Mouse (Mus musculus): ENCODE results near the gene Trp53bp1. TPM values are rescaled to one million over a fixed set of nuclear protein-coding genes. Genes with fewer than 3 reads are reported as not detected.
A peak's percentile ranks its signal among the peaks of the same experiment; 100 is the strongest.

Trp53bp1 gene
- polyA plus RNA-seq, 1 experiment from 2014 or later: 104 TPM

DNA sequence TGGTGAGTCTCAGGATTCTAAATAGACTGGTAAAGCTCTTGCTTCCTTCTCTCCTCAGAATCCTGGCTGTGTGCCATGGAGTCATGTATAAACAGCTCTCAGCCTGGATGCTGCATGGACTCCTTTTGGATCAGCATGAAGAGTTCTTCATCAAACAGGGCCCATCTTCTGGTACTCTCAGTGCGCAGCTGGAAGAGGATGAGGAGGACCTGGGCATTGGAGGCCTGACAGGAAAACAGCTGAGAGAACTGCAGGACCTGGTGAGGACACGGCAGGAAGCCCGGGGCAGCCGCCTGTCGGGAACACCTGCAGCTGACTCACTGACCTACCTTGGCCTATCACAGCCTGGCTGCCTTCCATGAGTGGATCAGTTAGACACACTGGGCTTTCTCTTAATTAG lies 87.8 kb downstream of the Trp53bp1 start:
- 86% methylated on average over 5 of the region's 5 CpGs for WGBS
- no peaks in the 10 kb centered on the region for H3K9me3 ChIP-seq (ENCODE audit: control insufficient read depth, low read length)

DNA sequence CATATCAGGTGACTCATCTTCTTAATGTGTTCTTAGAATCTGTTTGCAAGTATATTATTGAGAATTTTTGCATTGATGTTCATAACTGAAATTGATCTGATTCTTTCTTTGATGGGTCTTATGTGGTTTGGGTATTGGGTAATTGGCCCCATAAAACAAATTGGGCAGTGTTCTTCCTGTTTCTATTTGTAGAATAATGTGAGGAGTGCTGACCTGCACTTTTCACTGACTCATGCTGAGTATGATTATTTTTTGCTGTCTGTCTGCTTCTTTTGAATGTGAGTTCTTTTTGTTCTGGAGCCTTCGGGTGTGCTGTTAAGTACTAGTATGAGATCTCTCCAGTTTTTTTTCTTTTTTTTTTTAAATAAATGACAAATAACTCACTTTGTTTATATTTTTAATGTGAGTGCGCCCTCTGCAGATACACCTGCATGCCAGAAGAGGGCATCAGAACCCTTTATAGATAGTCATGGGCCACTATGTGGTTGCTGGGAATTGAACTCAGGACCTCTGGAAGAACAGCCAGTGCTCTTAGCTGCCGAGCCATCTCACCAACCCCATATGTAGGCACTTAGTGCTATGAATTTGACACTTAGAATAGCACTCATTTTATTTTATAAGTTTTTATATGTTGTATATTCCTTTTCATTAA lies 92.3 kb downstream of the Trp53bp1 start:
- H3K27me3 ChIP-seq (ENCODE audit: control insufficient read depth, insufficient read depth, low read length): no peaks in the 10 kb centered on the region
- H3K9ac ChIP-seq (ENCODE audit: low read length): no peak overlapping the region
- no peaks in the 10 kb centered on the region for H3K4me1 ChIP-seq (ENCODE audit: control insufficient read depth, insufficient read depth, low read length)
- H3K36me3 ChIP-seq (ENCODE audit: control insufficient read depth, insufficient read depth, low read length): peaks cover 6% of the 10 kb centered on the region; the same call in 1 of the 2 replicates
- H3K27ac ChIP-seq (replicated peaks; ENCODE audit: low read depth, low read length): no peak overlapping the region
- ATAC-seq (ENCODE audit: insufficient number of reproducible peaks, low FRiP score, low TSS enrichment, low read depth) (no peak), DNase-seq (ENCODE audit: low spot score) (no peak)
- H3K4me3 ChIP-seq (ENCODE audit: low read depth, low read length): no peak overlapping the region
- no peak overlapping the region for H3K4me2 ChIP-seq (ENCODE audit: low read depth, severe bottlenecking)
- H3K9me3 ChIP-seq (ENCODE audit: control insufficient read depth, low read length): no peaks in the 10 kb centered on the region
- 92% methylated on average over 3 of the region's 3 CpGs for WGBS

More for the DNA sequence above, 87.8 kb downstream of the Trp53bp1 start:
- Histone ChIP-seq H3K36me3 (ENCODE audit: control insufficient read depth, insufficient read depth, low read length) (peaks cover 7% of the 10 kb centered on the region; the same call in 1 of the 2 replicates), H3K4me3 (ENCODE audit: low read depth, low read length) (no peak overlapping the region), H3K4me1 (ENCODE audit: control insufficient read depth, insufficient read depth, low read length) (no peaks in the 10 kb centered on the region), H3K9ac (ENCODE audit: low read length) (no peak overlapping the region), H3K27ac (replicated peaks; ENCODE audit: low read depth, low read length) (no peak overlapping the region), H3K4me2 (ENCODE audit: low read depth, severe bottlenecking) (no peak overlapping the region), H3K27me3 (ENCODE audit: control insufficient read depth, insufficient read depth, low read length) (no peaks in the 10 kb centered on the region)
- no peak for DNase-seq (ENCODE audit: low spot score)
- no peak for ATAC-seq (ENCODE audit: insufficient number of reproducible peaks, low FRiP score, low TSS enrichment, low read depth)

DNA sequence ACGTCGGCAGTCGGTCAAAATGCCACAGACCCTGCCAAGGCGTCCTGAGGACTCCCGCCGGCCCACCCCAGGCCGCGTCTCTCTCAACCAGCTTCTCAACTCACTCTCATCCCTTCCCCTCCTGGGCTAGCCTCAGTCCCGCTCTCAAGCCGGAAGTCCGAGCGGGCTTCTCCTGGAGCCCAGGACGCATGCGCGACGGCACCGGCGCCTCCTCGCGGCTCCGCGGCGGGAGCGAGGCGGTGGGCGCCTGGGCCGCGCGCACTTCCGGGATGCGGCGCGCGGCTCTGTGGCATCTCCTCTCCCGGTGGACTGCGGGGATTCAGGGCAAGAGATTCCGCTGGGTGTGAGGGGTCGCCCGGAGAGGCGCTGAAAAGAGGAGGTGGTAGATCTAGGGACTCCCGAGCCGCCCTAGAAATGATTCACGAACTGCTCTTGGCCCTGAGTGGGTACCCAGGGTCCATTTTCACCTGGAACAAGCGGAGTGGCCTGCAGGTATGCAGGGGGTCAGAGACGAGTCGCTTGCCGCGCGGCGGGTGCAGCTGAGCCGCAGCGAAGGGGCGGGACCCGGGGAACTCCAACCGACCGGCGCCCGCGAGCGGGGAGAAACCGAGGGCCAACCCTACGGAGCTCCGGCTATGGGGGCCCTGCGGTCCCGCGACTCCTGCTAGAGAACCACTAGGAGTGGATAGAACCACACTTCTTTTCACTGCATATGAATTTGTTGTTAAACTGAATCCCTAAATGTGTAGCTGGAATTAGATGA lies 100.0 kb downstream of the Trp53bp1 start, which contains the start of gene Zscan29:
Gene Zscan29 (minus strand): TSS at position 146 of the 763 bp plus-strand sequence.
- peaks cover 14% of the 10 kb centered on the region for H3K4me1 ChIP-seq (ENCODE audit: control insufficient read depth, insufficient read depth, low read length)
- under 1% methylated on average over 66 of the region's 66 CpGs for WGBS
- peak; percentile 96 for ATAC-seq (ENCODE audit: insufficient number of reproducible peaks, low FRiP score, low TSS enrichment, low read depth)
- H3K36me3 ChIP-seq (ENCODE audit: control insufficient read depth, insufficient read depth, low read length): no peaks in the 10 kb centered on the region; the same call in 1 of the 2 replicates
- H3K27me3 ChIP-seq (ENCODE audit: control insufficient read depth, insufficient read depth, low read length): no peaks in the 10 kb centered on the region
- H3K4me2 ChIP-seq (ENCODE audit: low read depth, severe bottlenecking): peak within 1 kb of the TSS; percentile 89
- peak within 1 kb of the TSS; percentile 86 for H3K4me3 ChIP-seq (ENCODE audit: low read depth, low read length)
- no peaks in the 10 kb centered on the region for H3K9me3 ChIP-seq (ENCODE audit: control insufficient read depth, low read length)
- H3K27ac ChIP-seq (replicated peaks; ENCODE audit: low read depth, low read length): peak within 1 kb of the TSS; percentile 77
- peak within 1 kb of the TSS; percentile 81 for H3K9ac ChIP-seq (ENCODE audit: low read length)
- DNase-seq (ENCODE audit: low spot score): peak; percentile 91

DNA sequence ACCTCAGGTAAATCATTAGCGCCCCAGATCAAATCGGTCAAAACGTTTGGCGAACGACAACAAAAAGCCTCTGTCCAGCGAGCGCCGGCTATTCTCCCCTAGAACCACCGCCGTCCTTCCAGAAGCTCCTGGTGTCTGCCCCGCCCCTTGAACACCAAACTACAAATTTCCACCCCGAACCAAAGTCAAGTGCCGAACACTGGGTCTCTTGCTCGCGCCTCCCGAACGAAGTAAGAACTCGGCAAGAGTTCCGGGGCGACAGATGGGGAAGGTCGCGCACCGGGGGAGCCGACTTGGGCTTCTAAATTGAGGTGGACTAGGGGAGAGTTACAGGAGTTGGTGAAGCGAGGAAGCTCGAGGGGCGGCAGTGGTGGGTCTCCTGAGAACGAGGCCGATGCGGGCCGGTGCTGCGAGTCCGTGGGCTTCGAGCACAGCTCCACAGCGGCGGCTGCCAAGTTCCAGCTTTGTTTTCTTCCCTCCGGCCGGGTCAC lies 100.7 kb downstream of the Trp53bp1 start, which contains the start of gene Tubgcp4:
Gene Tubgcp4 (plus strand): TSS at position 174 of the 491 bp plus-strand sequence.
- WGBS: under 1% methylated on average over 36 of the region's 38 CpGs
- H3K36me3 ChIP-seq (ENCODE audit: control insufficient read depth, insufficient read depth, low read length): no peaks in the 10 kb centered on the region; the same call in 1 of the 2 replicates
- H3K27ac ChIP-seq (replicated peaks; ENCODE audit: low read depth, low read length): peak within 1 kb of the TSS; percentile 77
- H3K4me2 ChIP-seq (ENCODE audit: low read depth, severe bottlenecking): peak within 1 kb of the TSS; percentile 89
- peak; percentile 60 for DNase-seq (ENCODE audit: low spot score)
- peaks cover 14% of the 10 kb centered on the region for H3K4me1 ChIP-seq (ENCODE audit: control insufficient read depth, insufficient read depth, low read length)
- H3K27me3 ChIP-seq (ENCODE audit: control insufficient read depth, insufficient read depth, low read length): no peaks in the 10 kb centered on the region
- peak; percentile 36; the same call in 1 of the 2 replicates for ATAC-seq (ENCODE audit: insufficient number of reproducible peaks, low FRiP score, low TSS enrichment, low read depth)
- no peaks in the 10 kb centered on the region for H3K9me3 ChIP-seq (ENCODE audit: control insufficient read depth, low read length)
- peak within 1 kb of the TSS; percentile 81 for H3K9ac ChIP-seq (ENCODE audit: low read length)
- H3K4me3 ChIP-seq (ENCODE audit: low read depth, low read length): peak within 1 kb of the TSS; percentile 86

DNA sequence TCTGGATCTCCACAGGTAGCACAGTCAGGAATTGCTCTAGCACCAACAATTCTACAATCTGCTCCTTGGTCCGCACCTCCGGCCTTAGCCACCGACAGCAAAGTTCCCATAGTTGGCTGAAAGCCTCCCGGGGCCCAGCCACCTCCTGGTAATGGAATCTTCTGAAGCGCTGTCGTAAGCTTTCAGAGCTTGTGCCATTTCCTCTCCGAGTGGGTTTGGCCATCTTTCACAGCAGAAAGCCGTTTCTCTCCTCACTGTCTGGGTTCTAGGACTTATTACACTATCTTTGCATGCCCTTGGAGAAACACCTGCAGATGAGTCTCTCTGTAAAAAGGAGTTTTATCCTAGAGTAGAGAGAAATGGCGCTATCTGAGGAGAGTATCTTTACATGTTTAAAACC lies 101.3 kb downstream of the Trp53bp1 start:
- no peaks in the 10 kb centered on the region; the same call in 1 of the 2 replicates for H3K36me3 ChIP-seq (ENCODE audit: control insufficient read depth, insufficient read depth, low read length)
- peak overlapping the region; percentile 86 for H3K4me3 ChIP-seq (ENCODE audit: low read depth, low read length)
- H3K4me1 ChIP-seq (ENCODE audit: control insufficient read depth, insufficient read depth, low read length): peaks cover 14% of the 10 kb centered on the region
- H3K9ac ChIP-seq (ENCODE audit: low read length): peak overlapping the region; percentile 81
- WGBS: 10% methylated on average over 9 of the region's 9 CpGs
- no peak for ATAC-seq (ENCODE audit: insufficient number of reproducible peaks, low FRiP score, low TSS enrichment, low read depth)
- H3K27ac ChIP-seq (replicated peaks; ENCODE audit: low read depth, low read length): no peak overlapping the region
- no peaks in the 10 kb centered on the region for H3K27me3 ChIP-seq (ENCODE audit: control insufficient read depth, insufficient read depth, low read length)
- DNase-seq (ENCODE audit: low spot score): peak; percentile 43
- peak overlapping the region; percentile 89 for H3K4me2 ChIP-seq (ENCODE audit: low read depth, severe bottlenecking)
- H3K9me3 ChIP-seq (ENCODE audit: control insufficient read depth, low read length): no peaks in the 10 kb centered on the region

DNA sequence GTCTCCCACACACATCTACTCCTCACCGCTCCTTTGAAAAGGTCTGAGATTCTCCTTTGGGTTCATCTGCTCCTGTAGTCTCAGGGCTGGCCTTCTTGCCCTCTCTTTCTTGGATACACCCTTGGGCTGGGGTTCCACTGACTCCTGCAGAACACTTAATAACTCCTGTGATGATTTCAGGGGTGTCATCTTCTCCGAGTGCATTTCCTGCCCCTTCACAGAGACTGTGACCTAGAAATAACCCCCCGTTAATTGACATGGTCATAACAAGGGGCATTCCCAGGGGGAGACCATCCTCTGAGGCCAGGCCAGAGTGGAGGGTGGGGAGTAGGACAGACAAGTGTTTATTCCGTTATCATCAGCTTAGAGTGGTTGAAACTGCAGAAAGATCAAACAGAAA lies 102.0 kb downstream of the Trp53bp1 start:
- Histone ChIP-seq H3K4me2 (ENCODE audit: low read depth, severe bottlenecking) (peak overlapping the region; percentile 89; the same call in 1 of the 2 replicates), H3K27me3 (ENCODE audit: control insufficient read depth, insufficient read depth, low read length) (no peaks in the 10 kb centered on the region), H3K4me1 (ENCODE audit: control insufficient read depth, insufficient read depth, low read length) (peaks cover 14% of the 10 kb centered on the region), H3K9ac (ENCODE audit: low read length) (no peak overlapping the region; the same call in 1 of the 2 replicates), H3K27ac (replicated peaks; ENCODE audit: low read depth, low read length) (no peak overlapping the region), H3K4me3 (ENCODE audit: low read depth, low read length) (peak overlapping the region; percentile 86), H3K36me3 (ENCODE audit: control insufficient read depth, insufficient read depth, low read length) (no peaks in the 10 kb centered on the region; the same call in 1 of the 2 replicates), H3K9me3 (ENCODE audit: control insufficient read depth, low read length) (no peaks in the 10 kb centered on the region)
- WGBS: 43% methylated on average over 4 of the region's 4 CpGs
- no peak for ATAC-seq (ENCODE audit: insufficient number of reproducible peaks, low FRiP score, low TSS enrichment, low read depth)
- no peak for DNase-seq (ENCODE audit: low spot score)

DNA sequence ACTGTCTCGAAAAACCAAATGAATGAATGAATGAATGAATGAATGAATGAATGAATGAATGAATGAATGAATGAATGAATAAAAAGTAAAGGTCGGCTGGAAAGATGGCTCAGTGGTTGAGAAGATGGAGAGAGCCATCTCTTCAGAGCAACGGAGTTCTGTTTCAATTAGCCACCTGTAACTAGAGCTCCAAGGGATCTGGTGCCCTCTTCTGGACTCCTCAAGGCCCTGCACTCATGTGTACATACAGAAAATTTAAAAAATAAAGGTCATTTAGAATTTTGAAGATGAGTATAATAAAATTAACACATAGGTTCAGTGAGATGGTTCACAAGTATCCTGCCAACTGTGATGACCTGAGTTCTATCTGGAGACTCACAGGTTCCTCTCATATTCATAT lies 118.1 kb downstream of the Trp53bp1 start:
- Histone ChIP-seq H3K4me1 (ENCODE audit: control insufficient read depth, insufficient read depth, low read length) (no peaks in the 10 kb centered on the region), H3K9ac (ENCODE audit: low read length) (no peak overlapping the region), H3K27me3 (ENCODE audit: control insufficient read depth, insufficient read depth, low read length) (no peaks in the 10 kb centered on the region), H3K9me3 (ENCODE audit: control insufficient read depth, low read length) (no peaks in the 10 kb centered on the region), H3K36me3 (ENCODE audit: control insufficient read depth, insufficient read depth, low read length) (peaks cover 2% of the 10 kb centered on the region; the same call in 1 of the 2 replicates), H3K4me3 (ENCODE audit: low read depth, low read length) (no peak overlapping the region), H3K4me2 (ENCODE audit: low read depth, severe bottlenecking) (no peak overlapping the region), H3K27ac (replicated peaks; ENCODE audit: low read depth, low read length) (no peak overlapping the region)
- ATAC-seq (ENCODE audit: insufficient number of reproducible peaks, low FRiP score, low TSS enrichment, low read depth): no peak
- DNase-seq (ENCODE audit: low spot score): no peak
- 83% methylated on average over 3 of the region's 3 CpGs for WGBS

DNA sequence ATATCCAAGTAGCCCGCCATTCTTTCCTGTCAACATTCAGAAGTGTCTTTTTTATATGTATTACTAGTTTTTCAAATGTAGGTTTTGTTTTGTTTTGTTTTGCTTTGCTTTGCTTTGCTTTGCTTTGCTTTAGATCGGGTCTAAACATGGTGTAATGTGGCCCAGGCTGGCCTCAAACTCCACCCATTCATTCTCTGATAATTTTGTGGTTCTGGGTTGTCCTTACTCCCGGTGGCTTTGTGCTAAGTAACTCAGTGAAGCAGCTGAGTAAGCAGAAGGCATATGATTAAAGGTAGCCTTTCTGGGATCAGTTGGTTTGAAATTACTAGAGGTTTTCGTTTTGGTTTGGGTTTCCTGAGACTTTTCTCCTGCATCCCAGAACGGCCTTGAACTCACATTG lies 121.5 kb downstream of the Trp53bp1 start:
- Histone ChIP-seq H3K4me3 (ENCODE audit: low read depth, low read length) (no peak overlapping the region), H3K9ac (ENCODE audit: low read length) (no peak overlapping the region), H3K9me3 (ENCODE audit: control insufficient read depth, low read length) (no peaks in the 10 kb centered on the region), H3K4me2 (ENCODE audit: low read depth, severe bottlenecking) (no peak overlapping the region), H3K27me3 (ENCODE audit: control insufficient read depth, insufficient read depth, low read length) (no peaks in the 10 kb centered on the region), H3K36me3 (ENCODE audit: control insufficient read depth, insufficient read depth, low read length) (peaks cover 2% of the 10 kb centered on the region; the same call in 1 of the 2 replicates), H3K27ac (replicated peaks; ENCODE audit: low read depth, low read length) (no peak overlapping the region), H3K4me1 (ENCODE audit: control insufficient read depth, insufficient read depth, low read length) (no peaks in the 10 kb centered on the region)
- DNase-seq (ENCODE audit: low spot score) (no peak), ATAC-seq (ENCODE audit: insufficient number of reproducible peaks, low FRiP score, low TSS enrichment, low read depth) (no peak)
- WGBS: 88% methylated on average over 5 of the region's 5 CpGs
